In the genomic region with DNA sequence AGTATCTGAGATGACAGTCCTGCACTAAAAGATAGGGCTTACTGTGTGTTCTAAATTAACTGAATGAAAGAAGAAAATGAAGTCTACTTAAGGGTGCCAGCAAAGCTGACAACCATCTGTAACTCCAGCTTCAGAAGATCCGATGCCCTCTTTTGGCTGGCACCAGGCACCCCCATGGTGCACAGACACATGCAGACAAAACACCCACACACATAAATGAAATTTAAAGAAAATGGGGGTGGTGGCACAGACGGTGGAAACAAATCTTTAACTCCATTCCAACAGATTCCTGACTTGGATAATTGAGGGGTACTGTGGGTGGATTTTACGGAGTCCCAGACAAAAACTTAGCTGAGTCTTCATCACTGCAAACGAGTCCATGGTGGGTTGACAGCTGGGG, we compare ENCODE assay signal across 8 mouse cellular contexts. TPM values are rescaled to one million over a fixed set of nuclear protein-coding genes. Genes with fewer than 3 reads are reported as not detected.
DNase-seq lines count a peak whose midpoint lies in the region; ATAC-seq lines count a peak whose summit lies in the region.

No protein-coding gene starts in this region.

- H3K4me1 ChIP-seq in lung, embryonic 16.5 days (replicated peaks; ENCODE audit: control insufficient read depth, insufficient read depth, low read length) = 0 out of 2 replicates have a peak, but pooled peaks cover 3% of the 10 kb centered on the region
- peaks cover 7% of the 10 kb centered on the region for H3K4me1 ChIP-seq in hindbrain, embryonic 13.5 days (replicated peaks)
- no peaks in the 10 kb centered on the region for H3K4me1 ChIP-seq in limb, embryonic 13.5 days
- peaks cover 10% of the 10 kb centered on the region; the same call in 1 of the 2 replicates for H3K4me1 ChIP-seq in stomach, embryonic 16.5 days (ENCODE audit: control insufficient read depth, insufficient read depth, low read length)

- H3K27ac ChIP-seq in lung, embryonic 16.5 days (ENCODE audit: low read length) = no peak overlapping the region
- H3K27ac ChIP-seq in hindbrain, embryonic 13.5 days = no peak overlapping the region
- H3K27ac ChIP-seq in limb, embryonic 13.5 days = no peak overlapping the region
- H3K27ac ChIP-seq in stomach, embryonic 16.5 days (ENCODE audit: low read length) = no peak overlapping the region

- no peak for DNase-seq in lung, postnatal 10 days
- no peak for DNase-seq in c-Kit-positive CD71-positive TER-119-positive erythroid progenitor cells, embryonic 14.5 days (ENCODE audit: low spot score)
- DNase-seq in spleen, postnatal 4 days (ENCODE audit: low spot score in 2 of 2) = no peak
- no peak for DNase-seq in thymus, postnatal 10 days (ENCODE audit: low spot score in 2 of 2)

- no peak overlapping the region; the same call in 1 of the 2 replicates for H3K9ac ChIP-seq in lung, embryonic 16.5 days (ENCODE audit: low read length)
- peak overlapping the region; percentile 72; the same call in 1 of the 2 replicates for H3K9ac ChIP-seq in hindbrain, embryonic 13.5 days
- H3K9ac ChIP-seq in limb, embryonic 13.5 days = no peak overlapping the region
- peak overlapping the region; percentile 67; the same call in 1 of the 2 replicates for H3K9ac ChIP-seq in stomach, embryonic 16.5 days (ENCODE audit: low read length)

- 37% methylated on average over 4 of the region's 4 CpGs for WGBS in lung, embryonic 16.5 days
- WGBS in hindbrain, embryonic 13.5 days = 42% methylated on average over 4 of the region's 4 CpGs
- 44% methylated on average over 4 of the region's 4 CpGs for WGBS in limb, embryonic 13.5 days
- WGBS in stomach, embryonic 16.5 days = 36% methylated on average over 4 of the region's 4 CpGs

- ATAC-seq in lung, embryonic 16.5 days (ENCODE audit: low read depth) = no peak
- no peak for ATAC-seq in hindbrain, embryonic 13.5 days (ENCODE audit: low FRiP score)
- ATAC-seq in limb, embryonic 13.5 days (ENCODE audit: low FRiP score, low read depth) = no peak
- no peak for ATAC-seq in stomach, embryonic 16.5 days (ENCODE audit: insufficient read depth, low FRiP score)

- H3K27me3 ChIP-seq in lung, embryonic 16.5 days (ENCODE audit: control insufficient read depth, insufficient read depth, low read depth, low read length) = no peaks in the 10 kb centered on the region
- peaks cover 13% of the 10 kb centered on the region; the same call in 1 of the 2 replicates for H3K27me3 ChIP-seq in hindbrain, embryonic 13.5 days
- H3K27me3 ChIP-seq in limb, embryonic 13.5 days = peaks cover 16% of the 10 kb centered on the region; the same call in 1 of the 2 replicates
- no peaks in the 10 kb centered on the region; the same call in 1 of the 2 replicates for H3K27me3 ChIP-seq in stomach, embryonic 16.5 days (ENCODE audit: control insufficient read depth, insufficient read depth, low read length)

- peak overlapping the region; percentile 64 for H3K4me2 ChIP-seq in lung, embryonic 16.5 days (ENCODE audit: low read depth, low read length)
- H3K4me2 ChIP-seq in hindbrain, embryonic 13.5 days = peak overlapping the region; percentile 63
- H3K4me2 ChIP-seq in limb, embryonic 13.5 days (replicated peaks) = peak overlapping the region; percentile 67
- peak overlapping the region; percentile 60 for H3K4me2 ChIP-seq in stomach, embryonic 16.5 days (ENCODE audit: low read depth, low read length)

- H3K4me3 ChIP-seq in lung, embryonic 16.5 days (ENCODE audit: low read length) = no peak overlapping the region; the same call in 1 of the 2 replicates
- peak overlapping the region; percentile 37; the same call in 1 of the 2 replicates for H3K4me3 ChIP-seq in hindbrain, embryonic 13.5 days
- H3K4me3 ChIP-seq in limb, embryonic 13.5 days = peak overlapping the region; percentile 38; the same call in 1 of the 2 replicates
- peak overlapping the region; percentile 40 for H3K4me3 ChIP-seq in stomach, embryonic 16.5 days (replicated peaks; ENCODE audit: low read length)

- no peaks in the 10 kb centered on the region for H3K36me3 ChIP-seq in lung, embryonic 16.5 days (ENCODE audit: control insufficient read depth, insufficient read depth, low read length)
- H3K36me3 ChIP-seq in hindbrain, embryonic 13.5 days = no peaks in the 10 kb centered on the region
- H3K36me3 ChIP-seq in limb, embryonic 13.5 days = no peaks in the 10 kb centered on the region
- no peaks in the 10 kb centered on the region for H3K36me3 ChIP-seq in stomach, embryonic 16.5 days (ENCODE audit: control insufficient read depth, insufficient read depth, low read length)

- no peaks in the 10 kb centered on the region for H3K9me3 ChIP-seq in lung, embryonic 16.5 days (ENCODE audit: control insufficient read depth, low read length)
- no peaks in the 10 kb centered on the region for H3K9me3 ChIP-seq in hindbrain, embryonic 13.5 days
- H3K9me3 ChIP-seq in limb, embryonic 13.5 days = no peaks in the 10 kb centered on the region
- H3K9me3 ChIP-seq in stomach, embryonic 16.5 days (replicated peaks; ENCODE audit: control insufficient read depth, low read length) = no peaks in the 10 kb centered on the region

RNA-seq across cellular contexts. Expression of a gene that starts 4.1 kb away (rescaled TPM):
- 0.18 and 1.3 TPM in 2 replicates for polyA plus RNA-seq in lung, embryonic 16.5 days (2015; fragmentation: Nextera tagmentation; extraction: Ambion mirVana)
- 0.30 TPM in 1 of 2 replicates, not detected in the other for polyA plus RNA-seq in hindbrain, embryonic 13.5 days (2015; fragmentation: Nextera tagmentation; extraction: Ambion mirVana)
- polyA plus RNA-seq in limb, embryonic 13.5 days (2015; fragmentation: Nextera tagmentation; extraction: Ambion mirVana) = 0.33 and 0.68 TPM in 2 replicates
- polyA plus RNA-seq in stomach, embryonic 16.5 days (2015; fragmentation: Nextera tagmentation; extraction: Ambion mirVana) = 14.3 and 22.0 TPM in 2 replicates

RNA-seq across cellular contexts. Expression of a gene that starts 28.2 kb away (rescaled TPM):
- polyA plus RNA-seq in lung, embryonic 16.5 days (2015; fragmentation: Nextera tagmentation; extraction: Ambion mirVana) = 1.1 and 1.6 TPM in 2 replicates
- 33.5 and 35.1 TPM in 2 replicates for polyA plus RNA-seq in hindbrain, embryonic 13.5 days (2015; fragmentation: Nextera tagmentation; extraction: Ambion mirVana)
- 2.0 and 3.0 TPM in 2 replicates for polyA plus RNA-seq in limb, embryonic 13.5 days (2015; fragmentation: Nextera tagmentation; extraction: Ambion mirVana)
- 1.7 and 1.8 TPM in 2 replicates for polyA plus RNA-seq in stomach, embryonic 16.5 days (2015; fragmentation: Nextera tagmentation; extraction: Ambion mirVana)

RNA-seq across cellular contexts. Expression of a gene that starts 30.1 kb away (rescaled TPM):
- 132 and 137 TPM in 2 replicates for polyA plus RNA-seq in lung, embryonic 16.5 days (2015; fragmentation: Nextera tagmentation; extraction: Ambion mirVana)
- polyA plus RNA-seq in hindbrain, embryonic 13.5 days (2015; fragmentation: Nextera tagmentation; extraction: Ambion mirVana) = 312 and 322 TPM in 2 replicates
- polyA plus RNA-seq in limb, embryonic 13.5 days (2015; fragmentation: Nextera tagmentation; extraction: Ambion mirVana) = 194 and 207 TPM in 2 replicates
- polyA plus RNA-seq in stomach, embryonic 16.5 days (2015; fragmentation: Nextera tagmentation; extraction: Ambion mirVana) = 340 and 368 TPM in 2 replicates

RNA-seq across cellular contexts. Expression of a gene that starts 30.9 kb away (rescaled TPM):
- not detected in 2 replicates for polyA plus RNA-seq in lung, embryonic 16.5 days (2015; fragmentation: Nextera tagmentation; extraction: Ambion mirVana)
- polyA plus RNA-seq in hindbrain, embryonic 13.5 days (2015; fragmentation: Nextera tagmentation; extraction: Ambion mirVana) = not detected in 2 replicates
- not detected in 2 replicates for polyA plus RNA-seq in limb, embryonic 13.5 days (2015; fragmentation: Nextera tagmentation; extraction: Ambion mirVana)
- polyA plus RNA-seq in stomach, embryonic 16.5 days (2015; fragmentation: Nextera tagmentation; extraction: Ambion mirVana) = not detected in 2 replicates

RNA-seq across cellular contexts. Expression of a gene that starts 32.8 kb away (rescaled TPM):
- polyA plus RNA-seq in lung, embryonic 16.5 days (2015; fragmentation: Nextera tagmentation; extraction: Ambion mirVana) = 22.7 and 25.1 TPM in 2 replicates
- polyA plus RNA-seq in hindbrain, embryonic 13.5 days (2015; fragmentation: Nextera tagmentation; extraction: Ambion mirVana) = 23.5 and 24.5 TPM in 2 replicates
- polyA plus RNA-seq in limb, embryonic 13.5 days (2015; fragmentation: Nextera tagmentation; extraction: Ambion mirVana) = 32.3 and 36.6 TPM in 2 replicates
- polyA plus RNA-seq in stomach, embryonic 16.5 days (2015; fragmentation: Nextera tagmentation; extraction: Ambion mirVana) = 18.9 and 19.1 TPM in 2 replicates

Comparison
In these comparisons a context has a peak if more than half of its experiments do, and no peak if none do; other contexts are left out.
1. H3K9ac ChIP-seq: peak in hindbrain, embryonic 13.5 days (single experiment) and stomach, embryonic 16.5 days (single experiment); none in lung, embryonic 16.5 days (single experiment) and limb, embryonic 13.5 days (single experiment).
2. Peak in every context shown above with its lines, with median percentiles within 50 percentile points of each other: H3K4me2 ChIP-seq.